10 mouse cellular contexts compared by ENCODE assay signal in genomic region chr8:87686986-87687698, GRCm38 (mm10).
DNase-seq lines count a peak whose midpoint lies in the region; ATAC-seq and TF ChIP-seq lines count a peak whose summit lies in the region.
"Had no signal": no experiment of that assay in that cellular context is flagged by ENCODE, and none has a peak within 500 bp of the region (broad histone marks: within the 10 kb centered on the region; RNA-seq: fewer than 3 reads in every experiment).

No protein-coding gene starts in this region.

- H3K4me3 ChIP-seq in gastrocnemius, adult 2 months, result no peak overlapping the region
- H3K4me3 ChIP-seq in cerebellum, adult 2 months (replicated peaks; ENCODE audit: insufficient read depth, low read depth, low read length), result no peak overlapping the region
- H3K4me3 ChIP-seq in hindbrain, embryonic 11.5 days (ENCODE audit: low read depth, low read length), result no peak overlapping the region
- H3K4me3 ChIP-seq in midbrain, embryonic 16.5 days (ENCODE audit: low read depth, low read length), result no peak overlapping the region

- peaks cover 61% of the 10 kb centered on the region for H3K4me1 ChIP-seq in cerebellum, adult 2 months (ENCODE audit: control insufficient read depth, insufficient read depth, low read length)
- H3K4me1 ChIP-seq in hindbrain, embryonic 11.5 days (replicated peaks; ENCODE audit: control insufficient read depth, insufficient read depth, low read length), result peaks cover 35% of the 10 kb centered on the region
- peaks cover 61% of the 10 kb centered on the region for H3K4me1 ChIP-seq in midbrain, embryonic 16.5 days (ENCODE audit: control insufficient read depth, insufficient read depth, low read length)

- no peak for TF ChIP-seq POLR2A in cerebellum, adult 2 months (IDR thresholded peaks at IDR 0.05; ENCODE audit: borderline replicate concordance, insufficient read depth, low read length)

- WGBS in cerebellum, adult 2 months, result 13% methylated on average over 10 of the region's 10 CpGs
- 68% methylated on average over 10 of the region's 10 CpGs for WGBS in hindbrain, embryonic 11.5 days
- WGBS in midbrain, embryonic 16.5 days, result 30% methylated on average over 9 of the region's 10 CpGs

- DNase-seq in gastrocnemius, adult 2 months, result peak; percentile 44
- DNase-seq in gastrocnemius, postnatal 14 days, result no peak
- DNase-seq in cerebellum, adult 2 months, result peak; percentile 74 to 76
- DNase-seq in hindbrain, embryonic 11.5 days (ENCODE audit: low spot score), result no peak
- DNase-seq in yolk sac, embryonic 10.5 days (ENCODE audit: low spot score), result no peak
- no peak for DNase-seq in lung, postnatal 14 days
- no peak for DNase-seq in frontal cortex, postnatal 36 days (ENCODE audit: low spot score in 2 of 2)
- DNase-seq: adrenal gland, postnatal 10 days; lung, postnatal 36 days had no signal

- no peaks in the 10 kb centered on the region for H3K27me3 ChIP-seq in cerebellum, adult 2 months (ENCODE audit: control insufficient read depth, insufficient read depth, low read length)
- no peaks in the 10 kb centered on the region for H3K27me3 ChIP-seq in hindbrain, embryonic 11.5 days (ENCODE audit: control insufficient read depth, insufficient read depth, low read length)
- no peaks in the 10 kb centered on the region for H3K27me3 ChIP-seq in midbrain, embryonic 16.5 days (ENCODE audit: control insufficient read depth, insufficient read depth, low read depth, low read length)

- H3K9ac ChIP-seq in hindbrain, embryonic 11.5 days (ENCODE audit: low read depth, low read length), result no peak overlapping the region; the same call in 1 of the 2 replicates
- H3K9ac ChIP-seq in midbrain, embryonic 16.5 days (ENCODE audit: low read depth, low read length), result no peak overlapping the region

- H3K36me3 ChIP-seq in hindbrain, embryonic 11.5 days (ENCODE audit: control insufficient read depth, insufficient read depth, low read length), result 0 out of 2 replicates have a peak, but pooled peaks cover 2% of the 10 kb centered on the region
- no peaks in the 10 kb centered on the region for H3K36me3 ChIP-seq in midbrain, embryonic 16.5 days (ENCODE audit: control insufficient read depth, insufficient read depth, low read length)

- intact Hi-C loops in gastrocnemius, adult 2 months (cut with DNase I), result no loop called here
- intact Hi-C loops in gastrocnemius, postnatal 14 days (cut with DNase I; ENCODE audit: low total_unique reads), result no loop called here

- H3K4me2 ChIP-seq in hindbrain, embryonic 11.5 days (replicated peaks; ENCODE audit: low read depth, low read length), result no peak overlapping the region
- no peak overlapping the region for H3K4me2 ChIP-seq in midbrain, embryonic 16.5 days (ENCODE audit: low read length)

- H3K9me3 ChIP-seq in hindbrain, embryonic 11.5 days (ENCODE audit: control insufficient read depth, low read length), result no peaks in the 10 kb centered on the region
- no peaks in the 10 kb centered on the region for H3K9me3 ChIP-seq in midbrain, embryonic 16.5 days (replicated peaks; ENCODE audit: control insufficient read depth, low read length, poor library complexity, severe bottlenecking)

- ATAC-seq in hindbrain, embryonic 11.5 days (ENCODE audit: low FRiP score), result no peak
- ATAC-seq in midbrain, embryonic 16.5 days, result no peak

- no peak overlapping the region for H3K27ac ChIP-seq in gastrocnemius, adult 2 months
- no peak overlapping the region for H3K27ac ChIP-seq in cerebellum, adult 2 months (ENCODE audit: insufficient read depth, low read length)
- peak overlapping the region; percentile 42 for H3K27ac ChIP-seq in hindbrain, embryonic 11.5 days (ENCODE audit: low read depth, low read length)
- peak overlapping the region; percentile 59 for H3K27ac ChIP-seq in midbrain, embryonic 16.5 days (ENCODE audit: low read length)

- TF ChIP-seq CTCF in gastrocnemius, adult 2 months (IDR thresholded peaks at IDR 0.05), result no peak
- TF ChIP-seq CTCF in cerebellum, adult 2 months (IDR thresholded peaks at IDR 0.05; ENCODE audit: borderline replicate concordance, insufficient read depth, low read depth, low read length), result no peak

Comparison
In these comparisons a context has a peak if more than half of its experiments do, and no peak if none do; other contexts are left out.
1. DNase-seq: peak in gastrocnemius, adult 2 months (single experiment) and cerebellum, adult 2 months (2 of 2); none in gastrocnemius, postnatal 14 days (single experiment), hindbrain, embryonic 11.5 days (single experiment), yolk sac, embryonic 10.5 days (single experiment), lung, postnatal 14 days (single experiment) and frontal cortex, postnatal 36 days (0 of 2).
2. H3K27ac ChIP-seq: peak in hindbrain, embryonic 11.5 days (single experiment) and midbrain, embryonic 16.5 days (single experiment); none in gastrocnemius, adult 2 months (single experiment) and cerebellum, adult 2 months (single experiment).